Mouse (Mus musculus) T-cell, adult 2 months (primary cell): Measurements from ENCODE around the gene Sptan1.

Source experiments
- DNase-seq: peaks from one replicate; pipeline ENCODE4 v3.0.0; 2022; ENCODE audit warnings: low spot score

Sptan1 gene

DNA sequence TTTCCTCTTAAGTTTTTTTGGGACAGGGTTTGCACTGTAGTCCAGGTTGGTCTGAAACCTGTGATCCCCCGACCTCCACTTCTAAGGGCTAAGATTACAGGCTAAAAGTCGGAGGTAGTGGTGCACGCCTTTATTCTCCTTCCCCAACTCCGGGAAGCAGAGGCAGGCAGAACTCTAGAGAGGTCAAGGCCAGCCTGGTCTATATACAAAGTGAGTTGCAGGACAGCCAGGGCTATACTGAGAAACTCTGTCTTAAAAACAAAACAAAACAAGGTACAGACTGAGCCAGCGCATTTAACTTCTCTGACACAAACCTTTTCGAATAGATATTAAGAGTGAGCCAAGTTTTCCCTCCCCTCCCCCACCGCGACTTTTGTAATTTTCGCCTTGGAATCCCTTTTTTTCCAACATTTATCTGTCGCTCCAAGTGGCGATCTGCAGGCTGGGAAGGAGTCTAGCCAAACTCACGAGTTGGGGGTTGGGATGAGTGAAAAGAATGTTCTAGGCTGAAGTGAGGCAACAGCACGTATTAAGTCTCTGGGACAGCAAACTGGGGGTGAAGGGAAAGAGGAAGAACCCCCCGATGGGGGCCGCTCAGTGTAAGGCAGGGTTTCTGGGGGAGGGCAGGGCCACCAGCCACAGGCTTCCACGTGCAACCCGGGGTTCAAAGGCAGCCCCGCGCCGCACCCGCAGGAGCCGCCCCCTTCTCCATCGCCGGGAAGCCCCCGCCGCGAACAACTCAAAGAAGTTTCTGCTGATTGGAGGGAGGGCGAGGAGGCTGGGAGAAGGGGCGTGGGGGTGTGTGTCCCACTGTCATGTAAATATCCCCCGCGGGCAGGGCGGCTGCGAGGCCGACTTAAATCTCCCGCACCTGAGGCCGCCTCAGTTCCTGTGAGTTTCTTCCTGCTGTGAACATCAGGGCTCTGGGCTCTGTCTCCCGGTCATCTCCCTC, 96.1 kb downstream of the Sptan1 start:
- DNase-seq: peak; percentile 71

DNA sequence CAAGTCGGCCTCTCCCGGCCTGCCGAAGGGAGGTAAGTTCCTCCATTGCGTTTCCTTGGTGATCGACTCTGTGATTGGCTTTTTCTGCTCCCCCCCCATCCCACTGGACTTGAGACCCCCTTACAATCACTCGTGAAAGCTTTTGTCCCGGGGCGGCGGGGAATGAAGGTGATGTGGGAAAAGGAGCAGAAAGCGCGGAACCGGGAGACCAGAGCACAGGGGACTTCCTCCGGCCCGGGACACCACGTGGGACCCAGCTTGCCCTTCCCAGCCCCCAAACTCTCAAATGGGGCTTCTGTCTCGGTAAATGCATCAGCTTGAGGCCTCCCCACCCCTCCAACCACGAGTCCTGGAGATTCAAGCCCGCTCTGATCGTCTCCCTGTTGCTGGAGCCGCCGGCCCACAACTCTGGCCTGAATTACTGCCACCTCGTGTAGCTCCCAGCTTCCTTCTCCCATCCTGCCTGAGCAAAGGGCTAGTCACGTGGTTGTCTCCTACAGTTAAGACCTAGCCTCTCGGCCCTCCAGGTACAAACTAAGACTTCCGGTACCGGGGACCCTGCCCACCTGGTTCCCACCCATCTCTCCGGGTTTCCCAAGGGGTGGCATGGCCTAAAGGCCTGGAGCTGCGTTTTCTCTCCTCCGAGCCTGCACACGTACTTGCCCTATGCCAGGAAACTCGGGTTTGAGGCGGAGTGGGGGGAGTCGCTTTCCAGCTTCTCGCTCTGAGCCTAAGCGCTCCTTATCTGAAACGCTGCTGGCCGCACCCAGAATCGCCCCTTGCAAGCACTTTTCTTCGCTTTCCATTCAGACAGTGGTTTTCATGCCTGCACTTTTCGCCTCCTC, 97.1 kb downstream of the Sptan1 start:
- DNase-seq: peak; percentile 26

DNA sequence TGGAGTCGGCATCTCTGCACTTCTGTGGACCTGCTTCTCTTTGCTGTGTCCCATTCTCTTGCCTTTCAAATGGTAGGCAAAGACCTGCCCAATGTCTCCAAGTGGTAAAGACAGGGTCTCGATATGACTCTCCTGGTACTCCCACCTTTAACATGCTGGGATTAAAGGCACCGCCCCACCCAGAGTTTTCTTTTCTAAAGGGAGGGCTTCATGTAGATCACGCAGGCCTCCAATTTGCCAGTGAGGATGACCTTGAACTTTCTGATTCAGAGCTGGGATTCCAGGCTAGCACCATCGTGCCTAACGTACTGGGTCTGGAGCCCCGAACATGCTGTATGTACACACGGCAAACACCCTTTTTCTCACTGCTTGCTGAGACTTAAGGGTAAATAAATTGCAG, 97.9 kb downstream of the Sptan1 start:
- no peak for DNase-seq

DNA sequence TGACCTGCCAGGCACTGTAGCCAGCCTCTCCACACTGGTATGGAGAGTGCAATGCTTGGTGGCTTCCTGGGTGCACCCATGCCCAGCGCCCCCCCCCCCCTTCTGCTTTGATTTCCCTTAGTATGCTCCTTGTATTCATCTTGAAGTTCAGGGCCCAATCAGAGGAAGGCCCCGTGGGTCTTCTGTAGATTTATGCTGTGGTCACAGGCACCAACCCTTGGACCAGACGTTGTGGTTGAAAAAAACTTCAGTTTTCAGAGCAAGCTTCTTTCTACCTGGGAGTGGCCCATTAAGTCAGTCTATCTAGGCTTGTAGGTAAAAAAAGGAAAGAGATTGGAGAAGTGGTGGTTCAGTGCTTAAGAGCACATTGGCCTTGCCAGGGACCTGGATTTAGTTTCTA, 98.4 kb downstream of the Sptan1 start:
- DNase-seq: no peak

DNA sequence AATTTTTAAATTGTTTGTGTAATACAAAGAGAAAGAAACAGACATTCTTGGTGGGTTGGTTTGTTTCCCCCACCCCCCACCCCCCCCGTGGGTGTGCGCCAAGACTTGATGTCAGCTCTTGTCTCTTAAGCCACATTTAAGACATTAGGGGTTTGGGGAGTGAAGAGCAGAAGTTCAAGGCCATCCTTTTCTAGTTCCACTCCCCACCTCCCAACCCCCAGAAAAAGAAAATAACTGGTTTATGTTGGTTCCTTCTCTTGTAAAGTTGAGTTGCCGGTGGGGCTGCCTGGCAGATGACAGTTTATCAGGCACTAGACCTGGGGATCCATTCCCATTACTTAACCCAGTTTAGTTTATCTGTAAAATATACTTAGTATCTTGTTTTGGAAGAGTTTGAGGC, 98.9 kb downstream of the Sptan1 start:
- DNase-seq: no peak

DNA sequence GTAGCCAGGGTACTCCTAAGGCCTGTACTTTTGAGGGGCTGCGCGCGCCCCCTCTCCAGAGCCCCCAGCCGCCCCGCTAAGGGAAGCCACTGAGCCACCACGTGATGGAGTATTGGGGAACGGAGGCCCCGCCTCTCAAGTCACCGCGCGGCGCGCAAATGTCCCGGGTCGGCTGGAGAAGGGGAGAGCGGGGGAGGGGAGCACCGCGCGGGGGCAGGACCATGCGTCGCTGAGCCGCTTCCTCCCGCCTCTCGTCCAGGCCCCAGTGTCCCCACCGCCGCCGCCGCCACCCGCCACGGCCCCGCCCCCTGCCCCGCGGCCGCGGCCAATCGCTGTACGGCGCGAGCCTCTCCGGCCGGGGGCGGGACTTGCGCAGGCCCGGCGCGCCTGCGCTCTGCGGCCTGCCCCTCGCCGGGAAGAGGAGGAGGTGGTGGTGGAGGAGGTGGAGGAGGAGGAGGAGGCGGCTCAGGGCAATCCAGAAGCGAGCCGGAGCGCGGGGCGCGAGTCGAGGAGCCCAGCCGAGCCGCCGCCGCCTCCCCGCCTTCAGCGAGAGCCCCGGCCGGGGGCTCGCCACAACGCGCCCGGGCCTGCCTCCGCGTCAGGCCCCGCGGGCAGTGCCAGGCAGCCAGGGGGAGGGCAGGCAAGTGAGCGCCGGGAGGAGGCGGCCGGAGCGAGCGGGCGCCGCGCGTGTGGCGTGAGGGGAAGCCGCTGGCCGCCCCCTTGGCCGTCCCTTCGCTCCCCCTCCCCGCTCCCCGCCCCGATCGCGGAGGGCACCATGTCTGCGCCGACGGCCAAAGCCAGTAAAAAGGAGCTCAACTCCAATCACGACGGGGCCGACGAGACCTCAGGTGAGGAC, 100.9 kb downstream of the Sptan1 start:
- DNase-seq: peak; percentile 90

DNA sequence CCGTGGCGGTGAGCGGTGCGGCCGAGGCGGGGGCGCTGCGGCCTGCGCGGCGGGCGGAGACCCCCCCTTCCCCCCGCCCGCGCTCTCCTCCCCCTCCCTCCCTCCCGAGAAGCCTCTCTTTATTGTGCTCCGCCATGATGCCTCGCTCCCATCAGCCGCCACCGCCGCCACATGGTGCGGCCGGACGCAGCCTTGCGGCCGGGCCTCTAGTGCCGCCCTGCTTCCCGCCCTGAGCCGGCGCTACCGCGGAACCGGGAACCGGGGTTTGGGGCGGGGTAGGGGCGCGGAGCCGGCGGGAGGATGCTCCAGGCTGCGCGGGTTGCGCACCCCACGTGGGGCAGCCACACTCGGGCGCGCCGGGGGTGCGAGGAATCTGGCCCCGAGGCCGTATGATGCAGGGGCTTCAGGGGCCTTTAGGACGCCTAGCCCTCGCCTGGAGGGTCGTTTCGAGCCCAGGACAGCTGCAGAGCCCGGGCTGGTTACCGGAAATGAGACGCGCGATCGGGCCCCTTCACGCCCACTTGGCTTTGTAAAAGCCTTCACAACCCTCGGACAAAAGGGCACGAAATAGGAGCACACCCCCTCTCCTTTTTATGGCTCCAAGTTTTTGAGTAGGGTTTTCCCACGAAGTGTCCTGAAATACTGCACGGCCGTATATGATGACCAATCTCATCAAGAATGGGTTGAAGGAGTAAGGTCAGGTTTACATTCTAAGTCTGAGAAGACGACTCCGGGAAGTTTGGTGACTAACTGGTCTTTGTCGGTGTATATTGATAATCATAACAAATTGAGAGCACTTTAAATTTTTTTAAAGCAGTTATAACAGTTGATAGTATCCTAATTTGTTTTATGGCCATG, 101.9 kb downstream of the Sptan1 start:
- DNase-seq: peak; percentile 48

DNA sequence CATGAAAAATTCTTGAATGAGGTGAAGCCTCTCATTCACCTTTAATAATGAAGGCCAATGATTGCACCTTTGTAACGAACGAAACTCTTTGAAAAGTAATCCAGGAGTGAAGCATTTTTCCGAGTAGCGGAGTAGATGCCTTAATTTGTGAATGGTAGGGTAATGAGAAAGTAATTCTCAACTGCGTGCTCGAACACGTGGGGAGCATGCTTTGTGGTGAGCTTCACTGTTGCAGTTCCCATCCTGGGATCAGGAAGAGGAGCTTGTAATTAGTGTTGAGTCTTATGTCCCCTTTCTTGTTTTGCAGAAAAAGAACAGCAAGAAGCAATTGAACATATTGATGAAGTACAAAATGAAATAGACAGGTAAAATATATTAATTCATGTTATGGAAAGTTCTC, 102.6 kb downstream of the Sptan1 start:
- no peak for DNase-seq

DNA sequence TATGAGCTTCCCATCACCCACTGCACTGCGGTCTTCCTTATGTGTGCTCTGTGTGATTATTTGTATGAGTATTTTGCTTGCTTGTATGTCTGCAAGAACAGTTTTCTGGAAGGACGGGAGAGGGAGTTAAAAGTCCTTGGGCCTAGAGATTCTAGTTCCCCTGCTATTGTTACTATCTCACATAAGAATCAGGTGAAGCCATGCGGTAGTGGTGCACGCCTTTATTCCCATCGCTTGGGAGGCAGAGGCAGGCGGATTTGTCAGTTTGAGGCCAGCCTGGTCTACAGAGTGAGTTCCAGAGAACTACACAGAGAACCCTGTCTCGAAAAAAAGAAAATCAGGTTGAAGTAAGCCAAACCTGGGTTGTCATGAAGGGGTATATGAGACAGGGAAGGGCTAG, 107.5 kb downstream of the Sptan1 start:
- DNase-seq: no peak

DNA sequence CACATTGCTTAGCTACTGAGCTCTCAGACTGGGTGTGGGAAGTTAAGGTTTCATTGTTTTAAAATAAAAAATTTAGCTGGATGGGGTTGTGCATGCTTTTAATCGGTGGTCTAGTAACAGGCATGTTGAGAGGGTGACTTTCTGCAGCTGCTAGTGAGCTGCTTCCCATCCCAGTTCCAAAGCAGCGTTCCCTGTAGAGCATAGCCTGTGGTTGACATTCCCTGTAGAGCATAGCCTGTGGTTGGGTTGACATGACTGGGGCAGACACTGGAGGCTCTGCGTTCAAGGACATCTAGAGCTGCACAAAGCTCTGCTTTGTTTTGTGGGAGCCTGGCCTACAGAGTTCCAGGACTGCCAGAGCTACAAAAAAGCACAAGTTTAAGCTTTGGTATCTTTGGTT, 107.9 kb downstream of the Sptan1 start:
- no peak for DNase-seq

DNA sequence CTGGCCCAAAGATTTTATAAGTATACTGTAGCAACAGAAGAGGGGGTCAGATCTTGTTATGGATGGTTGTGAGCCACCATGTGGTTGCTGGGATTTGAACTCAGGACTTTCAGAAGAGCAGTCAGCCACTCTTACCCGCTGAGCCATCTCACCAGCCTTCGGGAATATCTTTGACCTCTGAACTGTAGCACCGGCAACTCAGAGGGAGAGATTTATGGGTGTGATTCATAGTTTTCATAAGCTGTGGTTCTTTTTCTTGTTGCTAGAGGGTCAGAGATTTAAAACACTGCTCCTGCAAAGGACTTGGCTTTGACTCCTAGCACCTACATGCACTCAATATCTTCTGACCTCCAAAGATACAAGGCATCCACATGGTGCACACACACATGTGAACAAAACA, 110.3 kb downstream of the Sptan1 start:
- no peak for DNase-seq

DNA sequence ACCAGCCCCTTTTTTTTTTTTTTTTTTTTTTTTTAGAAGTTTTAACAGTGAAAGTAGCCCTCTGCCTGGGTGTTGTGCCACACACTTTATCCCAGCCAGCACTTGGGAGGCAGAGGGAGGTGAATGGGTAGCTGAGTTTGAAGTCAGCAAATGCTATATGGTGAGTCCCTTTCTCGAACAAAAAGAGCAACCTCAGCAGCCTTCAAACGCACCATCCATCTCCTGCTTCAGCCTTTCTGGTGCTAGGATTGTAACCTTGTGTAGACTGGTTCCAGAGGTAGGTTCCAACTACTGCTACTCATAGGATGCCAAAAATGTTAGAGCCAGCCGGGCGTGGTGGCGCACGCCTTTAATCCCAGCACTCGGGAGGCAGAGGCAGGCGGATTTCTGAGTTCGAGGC, 111.1 kb downstream of the Sptan1 start:
- DNase-seq: no peak

DNA sequence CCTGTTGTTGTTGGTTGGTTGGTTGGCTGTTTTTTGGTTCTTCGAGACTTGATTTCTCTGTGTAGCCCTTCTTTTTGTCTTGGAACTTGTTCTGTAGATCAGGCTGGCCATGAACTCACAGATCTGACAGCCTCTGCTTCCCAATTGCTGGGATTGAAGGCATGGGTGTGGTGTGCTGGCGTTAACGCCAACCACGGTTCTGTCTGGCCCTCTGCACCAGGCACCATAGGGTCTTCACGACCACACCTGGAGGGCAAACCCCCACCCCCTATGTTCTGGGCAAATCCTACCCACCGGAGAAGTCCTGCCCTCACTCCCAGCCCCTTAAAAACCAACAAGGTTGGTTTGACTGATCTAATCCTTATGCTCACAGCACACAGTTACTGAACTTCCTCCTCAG, 111.6 kb downstream of the Sptan1 start:
- DNase-seq: no peak

DNA sequence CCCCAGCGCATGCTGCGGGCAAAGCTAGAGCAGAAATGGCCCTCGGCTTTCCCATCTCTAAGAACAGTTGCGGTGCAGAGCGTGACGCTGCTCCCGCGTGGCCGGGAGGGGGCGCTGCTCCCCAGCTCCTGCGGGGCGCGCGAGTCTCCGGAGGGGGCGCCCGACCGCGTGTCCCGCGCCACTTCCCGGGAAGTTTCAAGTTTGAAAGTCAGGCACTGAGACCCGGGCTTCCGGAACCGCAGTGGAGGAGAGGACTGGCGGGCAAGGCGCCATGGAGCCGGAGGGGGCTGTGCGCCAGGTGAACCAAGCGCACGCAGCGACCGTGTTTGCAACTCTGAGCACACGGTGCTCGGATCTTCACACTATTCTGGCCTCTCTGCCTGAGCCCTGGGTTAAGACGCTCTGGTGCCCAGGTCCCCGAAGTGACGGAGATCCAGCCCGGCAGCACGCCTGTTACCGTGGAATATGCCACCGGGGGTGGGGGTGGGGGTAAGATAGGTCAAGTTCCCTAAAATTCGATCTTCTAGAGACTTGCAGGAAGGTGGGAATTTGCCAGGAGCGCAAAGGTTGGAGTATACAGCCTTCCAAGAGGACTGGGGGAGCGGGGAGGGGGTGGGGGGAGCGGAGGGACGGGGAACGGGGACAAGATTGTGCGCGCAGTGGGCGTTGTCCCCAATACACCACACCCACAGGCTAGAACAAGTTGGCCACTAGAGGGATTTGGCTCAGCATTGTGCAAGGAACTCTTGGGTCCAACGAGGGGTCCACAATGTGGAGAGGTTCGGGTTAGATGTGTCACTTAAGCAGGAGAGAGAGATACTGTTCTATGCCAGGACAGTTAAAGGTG, 112.4 kb downstream of the Sptan1 start, which contains the start of gene Pkn3:
Gene Pkn3 (plus strand): TSS at position 183 of the 847 bp plus-strand sequence.
- peak; percentile 76 for DNase-seq

DNA sequence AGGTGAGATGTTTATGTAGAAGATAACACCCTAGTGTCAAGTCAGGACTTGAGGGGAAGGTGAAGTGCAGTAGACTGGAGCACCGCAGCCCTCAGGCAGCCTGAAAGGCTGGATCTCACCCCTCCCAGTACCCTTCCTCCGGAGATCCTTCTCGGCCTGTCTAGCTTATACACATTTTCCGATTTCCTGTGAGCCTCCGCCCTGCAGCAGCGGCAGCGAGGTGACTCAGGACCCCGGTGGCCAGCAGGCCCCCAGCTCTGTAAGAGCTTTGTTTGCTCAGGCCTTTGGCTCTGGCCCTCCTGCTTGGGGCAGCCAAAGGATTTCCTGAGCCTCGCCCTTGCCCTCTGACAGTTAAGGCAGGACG, 113.0 kb downstream of the Sptan1 start:
- no peak for DNase-seq

DNA sequence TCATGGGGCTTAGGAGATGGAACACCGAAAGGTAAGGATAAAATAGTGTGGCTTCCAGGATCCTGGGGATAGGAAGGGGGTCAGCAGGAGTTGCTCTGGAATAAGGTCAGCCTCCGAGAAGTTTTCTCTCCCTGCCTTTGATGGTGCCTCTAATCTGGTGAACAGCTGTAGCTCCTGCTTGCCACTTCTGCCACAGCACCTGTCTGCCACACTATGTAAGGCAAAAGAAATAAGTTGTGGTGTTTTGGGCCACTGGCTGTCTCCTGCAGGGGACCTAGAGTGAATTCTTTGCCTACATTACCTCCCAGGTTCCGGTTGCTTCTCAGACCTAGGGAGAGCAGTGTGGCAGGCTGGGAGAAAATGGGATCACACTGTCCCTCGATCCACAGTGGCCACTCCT, 113.4 kb downstream of the Sptan1 start:
- no peak for DNase-seq

DNA sequence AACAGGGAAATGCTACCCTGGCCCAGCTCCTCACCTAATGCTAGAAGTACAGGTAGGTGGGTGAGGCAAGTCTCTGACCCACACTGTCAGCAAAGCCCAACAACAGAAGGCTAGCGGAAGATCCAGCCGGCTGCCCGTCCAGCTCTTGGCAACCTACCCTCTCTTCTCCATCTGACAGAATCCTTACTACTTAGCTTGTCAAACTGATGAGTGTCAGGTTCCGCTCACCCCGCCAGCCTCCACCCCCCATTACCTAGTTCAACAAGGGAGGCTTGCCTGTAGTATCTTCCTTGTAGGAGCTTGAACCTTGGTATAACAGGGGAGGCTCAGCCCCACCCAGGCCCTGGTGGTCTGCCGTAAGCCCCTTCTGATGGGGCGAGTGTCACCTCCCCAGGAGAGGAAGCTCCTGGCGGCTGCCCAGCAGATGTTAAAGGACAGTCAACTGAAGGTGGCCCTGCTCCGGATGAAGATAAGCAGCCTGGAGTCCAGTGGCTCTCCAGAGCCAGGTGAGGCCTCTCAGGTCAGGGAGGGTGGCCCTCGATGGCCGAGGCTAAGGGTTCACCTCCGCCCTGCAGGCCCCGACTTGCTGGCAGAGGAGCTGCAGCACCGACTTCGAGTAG, 114.9 kb downstream of the Sptan1 start:
- no peak for DNase-seq
